Mouse (Mus musculus) kidney, postnatal 4 days (tissue): Measurements from ENCODE around the gene Bbs9.
A peak's percentile ranks its signal among the peaks of the same experiment; 100 is the strongest.

Source experiments
- DNase-seq, 2 experiments: peaks; one replicate each; pipeline ENCODE4 v3.0.0; 2021; ENCODE audit warnings: mixed read lengths in 2 of 2

Gene Bbs9

DNA sequence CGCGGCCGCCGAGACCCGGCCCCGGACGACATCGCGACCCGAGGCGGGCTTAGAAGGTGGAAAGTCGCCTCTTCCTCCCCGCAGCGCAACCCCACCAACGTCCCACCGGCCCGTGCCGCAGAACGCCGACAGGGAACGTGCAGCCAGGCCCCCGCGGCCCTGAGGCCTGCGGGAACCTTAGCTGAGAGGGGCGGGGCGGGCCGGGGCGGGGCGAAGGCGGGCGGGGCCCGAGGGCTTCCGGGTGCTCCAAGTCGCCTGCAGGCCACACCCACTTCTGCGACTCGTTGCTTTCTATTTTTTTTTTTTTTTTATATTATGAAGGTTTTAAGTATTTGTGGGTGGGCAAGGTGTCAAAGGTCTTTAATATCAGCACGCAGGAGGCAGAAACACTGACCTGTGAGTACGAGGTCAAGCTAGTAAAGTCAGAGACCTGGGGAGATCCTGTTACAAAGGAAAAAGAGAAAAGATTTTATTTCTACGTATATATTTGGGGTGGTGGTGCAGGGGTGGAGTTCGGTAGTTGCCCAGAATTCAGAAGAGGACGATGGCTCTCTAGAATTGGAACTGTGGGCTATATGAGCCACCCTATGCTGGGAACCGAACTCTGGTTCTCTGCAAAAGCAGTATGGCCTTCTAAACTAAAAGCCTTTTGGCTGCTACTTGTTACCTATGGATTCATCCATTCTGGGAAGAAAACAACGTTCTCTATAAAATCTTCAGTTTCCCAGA is 7.2 kb upstream of the Bbs9 start:
- peak; percentile 78 to 87 for DNase-seq

DNA sequence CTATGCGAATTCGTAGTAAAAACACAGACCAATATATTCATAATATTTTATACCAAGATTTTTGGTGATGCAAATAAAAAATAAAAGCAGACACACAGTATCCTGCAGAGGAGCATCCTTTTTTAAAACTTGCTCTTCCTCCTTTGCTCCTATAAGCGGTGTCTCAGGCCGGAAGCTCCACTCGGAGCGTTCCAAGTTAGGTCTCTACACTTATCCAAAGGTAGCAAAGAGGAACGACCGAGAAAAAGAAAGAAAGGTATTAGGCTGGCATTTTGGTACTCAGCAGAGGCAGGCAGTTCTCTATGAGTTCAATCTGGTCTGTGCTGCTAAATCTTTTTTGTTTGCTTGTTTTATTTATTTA is 6.6 kb upstream of the Bbs9 start:
- no peak for DNase-seq

DNA sequence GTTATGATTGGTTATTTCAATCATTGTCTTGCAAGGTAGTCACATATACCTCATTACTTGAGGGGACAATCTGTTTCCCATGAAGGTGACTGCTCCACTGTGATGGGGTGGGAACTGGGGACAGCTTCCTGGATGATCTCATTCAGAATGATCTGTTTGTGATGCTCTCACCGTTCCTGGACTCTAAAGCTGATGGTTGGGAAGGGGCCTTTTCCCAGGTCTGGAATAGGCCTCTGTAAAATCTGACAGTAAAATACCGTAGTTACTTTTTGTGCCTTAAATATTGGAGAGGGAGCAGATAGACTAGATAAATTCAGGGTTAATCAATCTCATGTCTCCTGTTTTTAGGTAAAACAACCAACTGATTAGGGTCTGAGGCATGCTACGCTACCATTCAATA is 5.9 kb upstream of the Bbs9 start, which contains the start of gene Rp9:
Gene Rp9, minus strand, starts transcription at position 101 of the 400 bp plus-strand sequence.
- no peak for DNase-seq

DNA sequence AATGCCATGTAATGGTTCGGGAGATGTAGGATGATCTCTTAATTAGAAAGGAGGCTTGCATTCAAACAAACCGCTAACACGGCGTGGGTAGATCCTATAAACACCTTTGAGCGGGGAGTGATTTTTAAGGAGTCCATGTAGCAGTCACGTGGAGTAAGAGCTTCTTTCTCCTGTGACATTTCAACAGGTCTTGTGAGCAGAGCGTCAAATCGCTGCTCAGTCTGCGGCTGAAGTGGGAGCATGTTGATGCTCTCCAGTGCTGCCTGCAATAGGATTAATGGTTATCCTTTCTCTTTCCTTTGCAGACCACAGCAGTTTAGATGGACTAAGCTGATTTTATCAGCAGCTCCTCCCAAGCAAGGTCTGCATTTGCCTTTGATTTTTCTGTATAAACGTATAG is 750 bp downstream of the Bbs9 start:
- peak; percentile 12 to 28 for DNase-seq

DNA sequence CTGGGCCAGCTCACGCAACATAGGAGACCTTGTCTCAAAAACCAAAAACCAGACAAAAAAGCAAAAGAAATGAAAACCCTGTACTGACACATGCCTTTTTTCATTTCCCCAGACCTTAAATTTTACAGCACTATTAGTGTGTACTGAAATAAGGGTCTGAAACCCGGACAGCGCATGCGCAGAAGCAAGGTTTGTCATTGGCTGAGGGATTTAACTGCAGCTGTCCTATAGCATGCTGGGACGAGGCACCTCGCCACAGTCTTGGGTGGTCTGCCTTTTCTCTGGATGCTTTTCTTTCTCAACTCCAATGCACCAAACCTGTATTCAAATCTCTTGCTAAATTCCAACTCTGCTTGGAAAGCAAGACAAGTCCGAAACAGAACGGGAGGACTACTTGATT is 3.4 kb downstream of the Bbs9 start:
- no peak for DNase-seq

DNA sequence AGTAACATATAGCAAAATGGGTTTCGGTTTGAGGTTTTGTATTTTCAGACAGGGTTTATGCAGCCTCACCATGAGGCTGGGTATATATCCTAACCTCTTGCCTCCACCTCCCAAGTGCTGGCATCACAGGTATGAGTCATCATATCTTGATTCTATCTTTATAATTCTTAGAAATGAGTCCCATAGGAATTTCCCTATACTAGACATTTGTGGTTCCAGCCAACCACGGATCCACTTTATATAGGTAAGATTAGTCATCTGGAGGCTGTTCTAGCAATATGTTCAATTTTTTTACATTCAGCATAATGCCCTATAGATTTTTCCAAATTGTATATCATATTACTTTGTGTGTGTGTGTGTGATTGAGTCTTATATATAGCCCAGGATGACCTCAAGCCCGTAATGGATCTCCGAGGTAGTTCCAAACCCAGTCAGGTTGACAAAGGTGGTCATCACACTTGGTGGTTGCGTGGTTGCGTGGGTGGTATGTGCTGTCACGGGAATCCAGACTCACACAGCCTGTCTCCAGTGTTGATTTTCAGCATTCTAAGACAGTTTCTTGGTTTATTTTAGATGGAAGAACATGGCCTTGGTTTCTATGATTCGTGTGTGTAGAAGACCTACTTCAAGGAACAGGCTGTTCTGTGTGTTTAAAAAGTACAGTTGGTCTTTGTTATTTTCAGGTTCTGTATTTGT is 8.5 kb downstream of the Bbs9 start:
- DNase-seq, result no peak

DNA sequence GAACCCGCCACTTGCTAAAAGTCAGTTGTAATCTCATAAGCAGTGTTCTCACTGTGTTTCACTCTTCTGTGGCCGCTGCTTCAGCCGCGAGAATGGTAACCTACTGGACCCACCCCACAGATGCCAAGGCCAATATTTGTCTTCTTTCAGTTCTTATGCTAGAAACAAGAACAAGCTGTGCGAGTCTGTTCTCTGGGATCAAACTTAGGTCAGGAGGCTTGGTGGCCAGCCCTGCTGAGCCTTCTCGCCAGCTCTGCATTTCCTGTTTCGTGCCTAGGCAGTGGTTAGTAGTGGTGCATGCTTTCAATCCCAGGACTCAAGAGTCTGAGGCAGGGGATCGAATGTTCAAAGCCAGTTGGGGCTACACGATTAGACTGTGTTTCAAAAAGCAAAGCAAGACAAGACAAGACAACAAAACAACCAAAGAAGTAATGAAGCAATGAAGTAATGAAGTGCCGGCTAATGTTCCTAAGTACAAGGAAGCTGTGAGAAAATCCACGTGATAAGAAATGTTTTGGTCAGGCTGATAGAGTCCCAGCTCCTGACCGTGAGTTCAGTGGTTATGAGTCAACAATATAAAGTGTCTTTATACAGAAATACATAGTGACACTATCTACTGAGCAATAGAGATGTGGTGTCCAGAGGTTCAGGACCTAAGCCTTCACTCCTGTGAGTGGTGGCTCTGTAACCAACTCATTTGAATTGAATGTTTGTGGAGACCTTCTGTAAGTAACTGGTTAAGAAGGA is 9.2 kb downstream of the Bbs9 start:
- DNase-seq, result no peak

DNA sequence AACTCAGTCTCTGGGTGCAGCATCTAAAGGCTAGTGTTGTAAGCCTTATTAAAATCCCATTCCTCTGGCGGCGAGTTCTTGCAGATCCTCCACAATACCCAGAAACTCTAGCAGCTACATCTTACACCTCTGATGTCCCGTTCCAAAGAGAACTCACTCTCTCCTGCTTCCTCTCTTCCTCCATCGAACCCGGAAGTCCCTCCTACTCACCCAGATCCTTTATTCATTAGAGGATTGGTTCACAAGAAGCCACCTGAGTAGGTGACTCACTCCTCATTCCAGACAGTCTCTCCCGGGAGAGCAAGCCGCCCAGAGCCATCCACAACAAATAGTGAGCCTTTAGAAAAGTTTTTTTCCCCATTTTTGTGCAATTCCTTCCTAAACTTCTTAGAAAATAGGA is 10.7 kb downstream of the Bbs9 start:
- DNase-seq, result no peak

DNA sequence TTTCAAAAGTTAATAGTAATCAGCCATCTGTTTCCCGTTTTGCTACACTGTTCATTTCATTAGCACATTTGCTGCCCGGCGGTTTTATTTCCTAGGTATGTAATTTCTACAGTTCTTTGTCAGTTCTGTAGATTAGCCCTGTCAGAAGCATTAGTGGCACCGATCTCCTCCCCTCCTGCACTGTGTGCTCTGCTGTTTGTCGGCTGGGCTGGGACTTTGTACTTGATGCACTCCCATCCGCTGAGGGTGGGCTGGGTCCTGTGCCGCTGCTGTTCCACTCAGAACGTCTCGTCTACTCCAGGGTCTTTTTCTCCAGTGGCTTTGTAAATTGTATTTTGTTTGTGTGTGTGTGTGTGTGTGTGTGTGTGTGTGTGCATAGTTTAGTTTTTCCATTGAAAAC is 13.4 kb downstream of the Bbs9 start:
- DNase-seq, result no peak

DNA sequence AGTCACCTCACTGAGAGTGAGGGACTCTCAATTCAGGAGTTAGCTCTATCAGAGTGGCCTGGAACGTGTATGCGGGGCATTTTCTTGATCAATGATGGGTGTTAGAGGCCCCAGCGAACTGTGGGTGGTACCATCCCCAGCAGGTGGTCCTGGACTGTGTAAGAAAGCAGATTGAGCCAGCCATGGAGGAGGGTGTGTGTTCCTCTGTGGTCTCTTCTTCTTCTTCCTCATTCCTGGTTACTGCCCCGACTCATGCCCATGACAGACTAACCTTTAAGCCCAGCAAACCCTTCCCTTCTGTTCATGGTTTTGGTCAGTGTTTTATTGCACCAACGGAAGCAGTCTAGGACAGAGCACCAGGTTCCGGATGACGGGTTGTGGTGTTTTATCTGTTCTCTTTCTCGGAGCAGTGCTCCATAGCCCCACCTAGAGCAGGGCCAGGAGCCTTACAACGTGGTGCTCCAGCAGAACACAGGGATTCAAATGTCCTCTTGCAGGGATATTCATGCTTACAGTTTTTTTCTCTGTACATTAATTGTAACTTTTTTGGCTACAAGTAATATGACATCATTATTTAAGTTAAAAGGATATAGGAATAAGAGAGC is 18.8 kb downstream of the Bbs9 start:
- DNase-seq, result no peak

DNA sequence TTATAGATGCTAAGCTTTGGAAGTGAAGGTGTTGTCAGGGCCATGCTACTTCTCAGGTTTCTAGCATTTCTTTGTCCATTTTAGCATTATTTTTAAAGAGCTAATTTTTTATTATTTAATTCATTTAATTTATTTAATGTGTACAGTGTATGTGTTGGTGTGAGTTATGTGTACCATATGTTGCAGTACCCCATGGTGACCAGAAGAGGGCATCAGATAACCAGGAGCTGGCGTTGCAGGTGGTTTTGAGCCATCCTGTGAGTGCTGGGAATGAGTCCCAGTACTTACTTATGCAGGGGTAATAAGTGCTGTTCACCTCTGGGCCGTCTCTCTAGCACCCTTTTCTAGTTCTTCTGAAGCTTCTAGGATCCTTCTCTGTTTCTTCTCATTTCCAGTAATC is 19.6 kb downstream of the Bbs9 start:
- no peak for DNase-seq

DNA sequence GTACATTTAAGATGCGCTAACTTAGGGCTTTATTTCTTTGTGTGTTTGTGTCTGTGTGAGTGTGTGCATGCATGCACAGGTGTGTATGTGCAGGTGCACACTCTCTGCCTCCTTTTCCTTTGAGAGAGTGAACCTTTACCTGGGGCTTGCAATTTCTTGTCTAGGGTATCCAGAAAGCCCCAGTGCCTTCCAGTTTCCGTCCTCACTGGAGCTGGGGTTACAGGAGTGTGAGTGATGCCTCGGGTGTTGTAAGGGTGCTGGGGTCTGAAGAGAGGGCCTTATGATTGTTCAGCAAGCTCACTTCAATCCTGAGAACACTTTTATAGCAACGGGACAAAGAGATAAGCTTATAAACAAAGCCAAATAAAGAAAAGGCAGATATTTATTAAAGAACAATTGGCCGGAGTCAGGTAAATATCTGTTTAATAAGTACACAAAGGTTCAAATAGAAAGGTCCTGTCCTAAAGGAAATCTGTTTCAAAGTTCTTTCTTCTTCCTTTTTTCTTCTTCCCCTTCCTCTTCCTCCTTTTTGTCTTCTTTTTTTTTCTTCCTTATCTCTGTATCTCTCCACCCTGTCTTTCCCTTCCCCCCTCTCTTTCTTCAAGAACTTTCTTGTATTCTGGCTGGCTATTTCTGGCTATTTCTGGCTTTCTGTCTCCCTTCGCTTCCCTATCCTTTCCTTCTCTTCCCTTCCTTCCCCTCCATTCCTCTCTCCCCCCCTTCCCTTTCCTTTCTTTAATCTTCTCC is 21.7 kb downstream of the Bbs9 start:
- no peak for DNase-seq

DNA sequence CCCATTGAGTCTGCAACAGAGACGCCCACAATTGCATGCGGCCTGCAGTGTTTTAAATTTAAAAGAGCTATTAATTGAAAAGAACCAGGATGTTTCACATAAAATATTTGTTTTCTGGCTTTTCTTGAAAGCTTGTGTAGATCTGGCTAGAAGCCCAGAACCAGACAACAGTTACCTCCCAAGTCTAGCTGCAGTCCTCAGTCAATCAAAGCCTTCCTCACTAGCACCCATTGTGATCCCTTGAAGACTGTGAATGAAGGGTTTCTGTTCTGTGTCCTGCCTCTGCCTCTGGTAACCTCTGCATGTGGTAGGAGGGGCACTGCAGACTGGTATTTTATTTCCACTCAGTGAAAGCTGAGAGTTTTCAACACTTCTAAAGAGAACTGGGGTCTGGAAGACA is 27.5 kb downstream of the Bbs9 start:
- DNase-seq, result no peak

DNA sequence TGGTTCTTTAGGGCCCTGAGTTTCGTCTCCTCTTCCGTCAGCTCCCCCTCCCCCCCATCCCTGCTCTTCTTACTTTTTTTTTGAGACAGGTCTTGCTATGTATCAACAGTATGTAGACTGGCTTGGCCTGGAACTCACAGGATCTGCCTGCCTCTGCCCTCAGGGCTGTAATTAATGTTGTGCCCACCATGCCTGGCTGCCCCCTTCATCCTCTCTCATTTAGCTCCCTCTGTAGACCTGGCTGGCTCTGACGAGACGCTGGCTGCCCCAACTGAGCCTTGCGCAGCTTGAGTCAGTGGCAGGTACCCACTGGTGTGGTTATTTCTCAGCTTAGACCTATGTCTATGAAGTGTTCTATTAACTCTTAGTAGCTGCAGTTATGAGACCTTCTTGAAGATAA is 28.1 kb downstream of the Bbs9 start:
- no peak for DNase-seq

DNA sequence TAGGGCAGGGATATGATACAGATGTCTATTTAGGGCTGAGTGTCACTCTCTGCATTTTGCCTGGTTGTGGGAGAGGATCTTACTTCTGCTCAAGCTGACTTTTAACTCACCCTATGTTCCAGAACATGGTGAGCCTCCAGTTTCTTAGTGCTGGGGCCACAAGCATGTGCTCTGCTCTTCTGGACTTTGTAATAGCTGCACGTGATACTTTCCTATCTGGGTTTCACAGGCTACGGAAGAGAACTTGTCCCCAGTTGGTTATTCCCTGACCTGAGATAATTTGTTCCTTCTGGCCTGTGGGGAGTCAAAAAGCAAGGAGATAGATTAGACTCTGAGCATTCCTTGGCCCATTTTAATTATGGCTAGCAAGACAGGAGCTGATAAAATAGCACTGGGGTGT is 30.1 kb downstream of the Bbs9 start:
- DNase-seq, result no peak

DNA sequence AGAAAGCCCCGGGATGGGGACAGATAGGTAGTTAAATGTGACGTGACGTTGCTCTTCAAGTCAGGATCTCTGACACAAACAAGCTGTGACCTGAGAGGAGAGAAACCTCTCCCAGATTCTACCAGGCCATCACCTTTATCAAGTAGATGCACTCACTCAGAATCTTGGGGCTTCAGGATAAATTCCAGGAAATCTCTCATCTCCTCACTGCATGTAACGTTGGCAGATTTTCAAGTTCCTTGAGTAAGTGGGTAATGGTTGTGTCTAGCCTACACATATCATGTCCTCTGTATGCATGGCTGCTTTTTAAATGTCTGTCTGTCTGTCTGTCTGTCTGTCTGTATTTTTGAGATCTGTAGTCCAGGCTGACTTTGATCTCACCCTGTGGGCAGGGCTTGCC is 39.6 kb downstream of the Bbs9 start:
- DNase-seq, result no peak

DNA sequence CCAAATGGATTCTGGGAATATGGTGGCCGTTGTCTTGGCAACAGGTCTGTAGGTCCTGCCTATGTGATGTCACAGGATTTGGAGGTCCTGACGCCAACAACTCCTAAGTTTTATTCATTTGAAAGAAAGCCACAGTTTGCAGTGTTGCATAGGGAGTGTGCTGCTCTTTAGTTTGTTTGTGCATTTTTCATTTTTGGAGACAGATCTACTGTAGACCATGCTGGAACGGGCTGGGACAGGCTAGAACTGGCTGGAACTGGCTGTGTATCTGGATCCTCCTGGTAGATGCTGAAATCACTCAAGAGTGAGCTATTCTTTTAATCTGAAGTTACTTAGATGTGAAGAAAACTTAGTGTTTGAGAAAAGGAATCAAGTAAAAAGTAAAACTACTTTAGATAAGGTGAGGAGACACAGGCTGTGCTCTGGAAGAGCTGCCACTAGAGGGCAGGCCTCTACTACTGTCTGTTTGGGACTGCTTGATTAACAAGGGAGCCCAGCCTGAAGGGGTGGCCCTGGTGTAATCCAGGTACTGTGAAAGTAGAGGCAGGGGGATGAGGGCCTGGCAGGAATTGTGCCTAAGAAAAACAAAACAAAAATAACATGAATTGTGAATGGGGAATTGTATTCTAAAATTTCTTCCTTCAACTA is 43.0 kb downstream of the Bbs9 start:
- peak; percentile 63 to 72 for DNase-seq

DNA sequence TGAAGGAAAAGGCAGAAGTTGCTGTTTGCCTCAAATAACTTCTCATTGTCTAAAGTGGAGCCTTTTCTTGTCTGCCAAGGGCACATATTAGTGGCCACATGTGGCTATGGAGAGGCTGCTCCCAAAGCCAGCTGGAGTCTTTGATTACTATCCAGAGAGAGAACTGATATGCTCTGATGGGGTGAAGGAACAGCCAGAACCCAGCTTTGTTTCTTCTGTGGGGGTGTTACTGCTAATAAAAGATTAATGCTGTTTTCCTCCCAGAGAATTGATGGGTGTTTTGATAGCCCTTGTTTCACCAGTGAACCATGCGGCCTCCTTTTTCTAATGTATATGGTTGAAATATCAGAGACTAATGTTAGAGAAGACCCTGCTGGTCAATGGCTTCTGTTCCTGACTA is 47.9 kb downstream of the Bbs9 start:
- DNase-seq, result no peak

DNA sequence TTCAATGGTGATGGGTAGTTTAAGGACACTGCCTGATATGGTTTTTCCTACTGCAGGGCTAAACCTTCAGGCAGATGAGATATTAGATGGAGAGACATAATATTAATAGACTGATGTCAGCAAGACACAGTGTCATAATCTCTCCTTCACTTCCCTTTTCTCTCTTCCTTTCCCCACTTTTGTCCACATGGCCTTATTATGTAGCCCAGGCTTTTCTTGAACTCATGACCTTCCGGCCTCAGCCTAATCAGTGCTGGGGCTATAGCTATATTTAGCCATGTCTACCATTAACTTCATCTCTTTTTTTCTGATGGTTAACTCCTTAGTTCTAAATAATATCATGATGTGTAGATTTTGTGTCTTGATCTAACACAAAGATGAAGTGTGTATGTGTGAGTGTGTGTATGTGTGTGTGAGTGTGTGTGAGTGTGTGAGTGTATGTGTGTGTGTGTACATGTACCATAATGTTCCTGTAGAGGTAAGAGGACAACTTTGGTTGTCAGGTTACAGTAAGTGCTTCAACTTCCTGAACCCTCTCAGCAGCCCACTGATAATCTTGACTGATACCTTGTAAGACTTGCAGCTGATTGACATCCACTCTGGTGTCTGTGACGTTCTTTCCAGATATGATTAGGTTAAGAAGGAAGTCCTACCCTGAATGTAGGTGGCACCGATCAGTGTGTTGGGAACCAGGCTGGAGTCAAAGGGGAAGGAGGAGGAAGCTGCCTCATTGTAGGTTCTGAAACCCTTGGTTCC is 55.4 kb downstream of the Bbs9 start:
- no peak for DNase-seq

DNA sequence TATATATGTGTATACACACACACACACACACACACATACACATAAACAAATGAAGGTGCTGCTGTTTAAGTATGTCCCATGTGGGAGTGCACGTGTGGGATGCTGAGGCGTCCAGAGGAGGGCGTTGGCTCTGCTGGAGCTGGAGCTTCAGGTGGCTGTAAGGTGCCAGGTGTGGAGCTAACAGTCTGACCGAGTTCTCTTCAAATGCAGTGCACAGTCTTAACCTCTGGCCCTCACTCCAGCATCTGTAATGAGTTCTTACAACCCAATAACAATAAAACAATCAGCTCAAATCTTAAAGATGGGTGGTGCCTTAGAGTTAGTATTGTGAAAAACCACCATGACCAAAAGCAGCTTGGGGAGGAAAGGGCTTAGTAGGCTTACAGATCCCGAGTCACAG is 56.6 kb downstream of the Bbs9 start:
- DNase-seq, result no peak

DNA sequence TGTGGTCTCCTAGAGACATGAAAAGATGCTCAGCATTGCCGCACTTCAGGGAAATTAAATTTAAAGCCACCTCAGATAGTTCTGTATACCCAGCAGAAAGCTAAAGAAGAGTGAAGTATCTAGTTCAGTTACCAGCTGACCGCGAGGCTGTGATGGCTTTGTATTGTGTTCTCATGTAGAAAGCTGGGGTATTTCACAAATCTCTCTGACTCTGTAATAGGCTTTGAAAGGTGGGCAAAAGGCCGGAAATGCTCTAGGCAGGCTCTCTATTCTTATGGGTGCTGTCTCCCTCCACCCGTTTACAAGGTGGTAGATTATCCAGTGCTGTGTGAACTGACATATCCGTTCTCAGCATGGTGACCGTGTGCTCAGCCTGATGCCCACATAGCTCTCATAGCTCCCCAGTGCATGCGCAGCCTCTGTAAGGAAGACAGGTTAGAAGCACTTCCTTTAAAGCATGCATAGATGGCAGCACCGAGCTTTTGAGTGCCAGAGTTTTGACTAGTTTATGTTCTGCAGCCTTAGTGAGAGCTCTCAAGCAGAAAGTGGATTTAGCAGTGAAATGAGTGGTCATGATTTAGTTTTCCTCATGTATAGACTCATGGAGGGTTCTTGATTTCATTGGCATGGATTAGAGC is 57.4 kb downstream of the Bbs9 start:
- peak; percentile 37 to 61 for DNase-seq
